Mouse (Mus musculus) small intestine, adult 2 months (tissue): Measurements from ENCODE around the gene Agr3.

Experiments used
- CTCF ChIP-seq: fragments of 200-500 bp; IDR thresholded peaks from 2 replicates; pipeline ENCODE4 v1.5.1; 2012; ENCODE audit warnings: low read depth, mild to moderate bottlenecking, control low read depth, inconsistent platforms, low read length, moderate library complexity, mixed read lengths; ENCODE audit not compliant: insufficient replicate concordance, insufficient read length; ENCODE audit errors: extremely low read depth
- POLR2A ChIP-seq: fragments of 200-500 bp; IDR thresholded peaks from 2 replicates; pipeline ENCODE4 v1.6.1; 2012; ENCODE audit warnings: low read depth, mild to moderate bottlenecking, control low read depth, inconsistent platforms, low read length, moderate library complexity

- TF ChIP-seq POLR2A (no peak), CTCF (peak; percentile 35; the same call in 1 of the 2 replicates)
These were observed 40.4 kb upstream of the Agr3 start for GRCm38 (mm10) chr12:35884892-35885558.
